Mouse (Mus musculus): ENCODE measurements around the gene Tfdp2.

DNA sequence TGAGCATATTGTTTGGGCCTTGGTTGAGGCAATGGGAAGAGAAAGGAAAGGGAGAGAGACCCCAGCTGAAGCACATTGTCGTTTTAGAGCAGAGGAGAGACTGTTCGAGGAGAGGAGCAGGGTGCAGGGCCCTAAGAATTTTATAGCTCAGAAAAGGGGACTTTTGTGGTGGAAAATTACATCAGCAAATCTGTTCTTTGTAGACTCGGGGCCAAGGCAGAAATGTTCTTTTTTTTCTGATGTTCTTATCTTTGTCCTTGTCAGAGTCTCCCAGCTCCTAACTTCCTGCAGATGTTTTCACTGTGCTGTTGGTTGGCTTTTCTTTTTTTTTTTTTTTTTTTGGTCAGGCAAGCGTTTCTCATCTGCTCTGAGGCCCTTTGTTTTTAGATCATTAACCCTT is 37.6 kb upstream of the Tfdp2 start:
- TF ChIP-seq GATA1 (IDR thresholded peaks at IDR 0.05; ENCODE audit: low read length) (no peak), TAL1 (IDR thresholded peaks at IDR 0.05; ENCODE audit: low read length) (no peak)

Data from erythroblast, embryonic 14.5 days (primary cell).